Mouse (Mus musculus) naive thymus-derived CD4-positive, alpha-beta T cell, adult 5 months (primary cell): ENCODE data around the gene Hist1h3e. TPM values are rescaled to one million over a fixed set of nuclear protein-coding genes. Genes with fewer than 3 reads are reported as not detected.

Experiments used
- polyA plus RNA-seq: library from polyadenylated mRNA; unstranded; fragments of 100-300 nt; shearing (Covaris generic); gene quantifications from one replicate; pipeline ENCODE4 v1.2.1, GENCODE M21; 2017

Gene Hist1h3e
- polyA plus RNA-seq, 1 experiment from 2014 or later = 5.2 TPM

Other genes starting within 250 kb of the Hist1h3e start
- gene Zfp322a, start 193.2 kb downstream of the Hist1h3e start, polyA plus RNA-seq = 10.4 TPM
- gene Abt1, start 138.5 kb downstream of the Hist1h3e start, polyA plus RNA-seq = 18.0 TPM
- not detected for gene Btn1a1, start 96.5 kb downstream of the Hist1h3e start, polyA plus RNA-seq
- gene Btn2a2, start 73.5 kb downstream of the Hist1h3e start, polyA plus RNA-seq = not detected
- 6.2 TPM for gene Hist1h4h, start 31.3 kb downstream of the Hist1h3e start, polyA plus RNA-seq
- not detected for gene Hist1h2af, start 28.5 kb downstream of the Hist1h3e start, polyA plus RNA-seq
- not detected for gene Hist1h3g, start 26.9 kb downstream of the Hist1h3e start, polyA plus RNA-seq
- 0.42 TPM for gene Hist1h2bh, start 19.0 kb downstream of the Hist1h3e start, polyA plus RNA-seq
- 1.5 TPM for gene Hist1h3f, start 18.3 kb downstream of the Hist1h3e start, polyA plus RNA-seq
- not detected for gene Hist1h4f, start 10.7 kb downstream of the Hist1h3e start, polyA plus RNA-seq
- 0.37 TPM for gene Hist1h1d, start 9.1 kb downstream of the Hist1h3e start, polyA plus RNA-seq
- 1.9 TPM for gene Hist1h2ae, start 8.9 kb upstream of the Hist1h3e start, polyA plus RNA-seq
- gene Hist1h2bg, start 9.0 kb upstream of the Hist1h3e start, polyA plus RNA-seq = 1.2 TPM
- not detected for gene Hist1h2bf, start 11.8 kb upstream of the Hist1h3e start, polyA plus RNA-seq
- not detected for gene Hist1h2ad, start 12.0 kb upstream of the Hist1h3e start, polyA plus RNA-seq
- gene Hist1h3d, start 13.4 kb upstream of the Hist1h3e start, polyA plus RNA-seq = 0.40 TPM
- 19.6 TPM for gene Hist1h4d, start 19.2 kb upstream of the Hist1h3e start, polyA plus RNA-seq
- gene Hist1h2be, start 58.8 kb upstream of the Hist1h3e start, polyA plus RNA-seq = 1.4 TPM
- 7.9 TPM for gene Hist1h1e, start 60.2 kb upstream of the Hist1h3e start, polyA plus RNA-seq
- 2.4 TPM for gene Hist1h2ac, start 121.6 kb upstream of the Hist1h3e start, polyA plus RNA-seq
- gene Hist1h2bc, start 121.8 kb upstream of the Hist1h3e start, polyA plus RNA-seq = 9.8 TPM
- gene Hist1h1t, start 133.4 kb upstream of the Hist1h3e start, polyA plus RNA-seq = not detected
- 9.2 TPM for gene Hist1h4c, start 136.1 kb upstream of the Hist1h3e start, polyA plus RNA-seq
- not detected for gene Hfe, start 148.5 kb upstream of the Hist1h3e start, polyA plus RNA-seq
- 41.7 TPM for gene Hist1h1c, start 176.4 kb upstream of the Hist1h3e start, polyA plus RNA-seq
- gene Hist1h3c, start 183.2 kb upstream of the Hist1h3e start, polyA plus RNA-seq = not detected
- not detected for gene Hist1h2bb, start 184.4 kb upstream of the Hist1h3e start, polyA plus RNA-seq
- gene Hist1h2ab, start 188.8 kb upstream of the Hist1h3e start, polyA plus RNA-seq = 1.9 TPM
- not detected for gene Hist1h3b, start 189.9 kb upstream of the Hist1h3e start, polyA plus RNA-seq
- gene Hist1h4b, start 194.6 kb upstream of the Hist1h3e start, polyA plus RNA-seq = 7.2 TPM
- gene Hist1h4a, start 198.9 kb upstream of the Hist1h3e start, polyA plus RNA-seq = 1.1 TPM
- gene Hist1h3a, start 200.0 kb upstream of the Hist1h3e start, polyA plus RNA-seq = 5.4 TPM
- not detected for gene Hist1h1a, start 201.3 kb upstream of the Hist1h3e start, polyA plus RNA-seq
- not detected for gene Trim38, start 207.5 kb upstream of the Hist1h3e start, polyA plus RNA-seq
- gene Slc17a2, start 244.6 kb upstream of the Hist1h3e start, polyA plus RNA-seq = not detected